Mouse (Mus musculus) MEL (cell line): Measurements from ENCODE around the gene Dync1i2. TPM values are rescaled to one million over a fixed set of nuclear protein-coding genes. Genes with fewer than 3 reads are reported as not detected.

Experiments
- DNase-seq: peaks from one replicate; pipeline ENCODE4 v3.0.0; 2011; ENCODE audit warnings: low read depth, low spot score
- H3K27ac ChIP-seq: 2 replicates; pipeline ENCODE4 v1.5.1; 2012; ENCODE audit warnings: low read depth, mild to moderate bottlenecking, control low read depth, low read length, moderate library complexity; ENCODE audit not compliant: control insufficient read depth
- H3K27me3 ChIP-seq, 2 experiments: fragments of 150-350 bp in 1 of 2; sonication (generic) in 1 of 2; 2 replicates each; pipeline ENCODE4 v1.6.1; 2012; ENCODE audit warnings: low read length in 2 of 2, mild to moderate bottlenecking in 2 of 2, improper control_type of control experiment in 1 of 2, moderate library complexity in 1 of 2; ENCODE audit not compliant: insufficient read depth in 2 of 2, control insufficient read depth in 1 of 2
- H3K36me3 ChIP-seq, 2 experiments: 2 replicates each; pipeline ENCODE4 v1.6.1; 2012 to 2014; ENCODE audit warnings: low read length in 2 of 2, improper control_type of control experiment in 1 of 2, inconsistent platforms in 1 of 2, mild to moderate bottlenecking in 1 of 2; ENCODE audit not compliant: insufficient read depth in 2 of 2, control insufficient read depth in 1 of 2
- H3K4me1 ChIP-seq, 2 experiments: fragments of 150-350 bp in 1 of 2; sonication (generic) in 1 of 2; 2 replicates each; pipeline ENCODE4 v1.6.1; 2012; ENCODE audit warnings: low read length in 2 of 2, improper control_type of control experiment in 1 of 2, mild to moderate bottlenecking in 1 of 2; ENCODE audit not compliant: insufficient read depth in 2 of 2, control insufficient read depth in 1 of 2
- H3K4me3 ChIP-seq, 2 experiments: fragments of 150-350 bp in 1 of 2; sonication (generic) in 1 of 2; 2 replicates each; pipeline ENCODE4 v1.5.1; 2012; ENCODE audit warnings: low read depth in 2 of 2, low read length in 2 of 2, mild to moderate bottlenecking in 2 of 2, moderate library complexity in 2 of 2, control low read depth in 1 of 2, improper control_type of control experiment in 1 of 2; ENCODE audit not compliant: control insufficient read depth in 1 of 2, insufficient read depth in 1 of 2
- H3K79me2 ChIP-seq: 2 replicates; pipeline ENCODE4 v1.6.1; 2012; ENCODE audit warnings: mild to moderate bottlenecking, low read length, moderate library complexity; ENCODE audit not compliant: control insufficient read depth, poor library complexity, insufficient read depth
- H3K9ac ChIP-seq: 2 replicates; pipeline ENCODE4 v1.6.1; 2012; ENCODE audit warnings: low read depth, mild to moderate bottlenecking, control low read depth, low read length, moderate library complexity; ENCODE audit not compliant: control insufficient read depth, poor library complexity, severe bottlenecking
- H3K9me3 ChIP-seq: fragments of 150-350 bp; sonication (generic); replicated peaks from 2 replicates; pipeline ENCODE4 v1.6.1; 2012; ENCODE audit warnings: mild to moderate bottlenecking, low read length, improper control_type of control experiment, moderate library complexity; ENCODE audit not compliant: insufficient read depth
- CHD1 ChIP-seq: IDR thresholded peaks from 2 replicates; pipeline ENCODE4 v1.6.1; 2012; ENCODE audit warnings: low read depth, mild to moderate bottlenecking, inconsistent platforms, low read length, improper control_type of control experiment
- CHD2 ChIP-seq: IDR thresholded peaks from 2 replicates; pipeline ENCODE4 v1.6.1; 2011; ENCODE audit warnings: low read length, improper control_type of control experiment
- CTCF ChIP-seq, 3 experiments: IDR thresholded peaks in 2 of 3; conservative IDR thresholded peaks in 1 of 3; 2 replicates each; pipeline ENCODE4 v1.5.1; 2011 to 2012; ENCODE audit warnings: low read length in 3 of 3, low read depth in 2 of 3, mild to moderate bottlenecking in 2 of 3, improper control_type of control experiment in 1 of 3, inconsistent platforms in 1 of 3, mixed read lengths in 1 of 3, moderate library complexity in 1 of 3; ENCODE audit not compliant: control insufficient read depth in 1 of 3, insufficient read depth in 1 of 3, poor library complexity in 1 of 3, severe bottlenecking in 1 of 3
- E2F4 ChIP-seq: IDR thresholded peaks from 2 replicates; pipeline ENCODE4 v1.6.1; 2011; ENCODE audit warnings: low read depth, low read length, improper control_type of control experiment, borderline replicate concordance
- ELF1 ChIP-seq: IDR thresholded peaks from 2 replicates; pipeline ENCODE4 v1.6.1; 2014; ENCODE audit warnings: low read depth, mild to moderate bottlenecking, inconsistent platforms, low read length, improper control_type of control experiment, moderate library complexity
- ETS1 ChIP-seq: IDR thresholded peaks from 2 replicates; pipeline ENCODE4 v1.6.1; 2012; ENCODE audit warnings: low read depth, mild to moderate bottlenecking, inconsistent platforms, low read length, improper control_type of control experiment, moderate library complexity
- GABPA ChIP-seq: IDR thresholded peaks from 2 replicates; pipeline ENCODE4 v1.6.1; 2012; ENCODE audit warnings: low read depth, mild to moderate bottlenecking, inconsistent platforms, low read length, improper control_type of control experiment, moderate library complexity
- HCFC1 ChIP-seq: IDR thresholded peaks from 2 replicates; pipeline ENCODE4 v1.6.1; 2012; ENCODE audit warnings: low read depth, mild to moderate bottlenecking, inconsistent platforms, low read length, improper control_type of control experiment, moderate library complexity
- JUND ChIP-seq: IDR thresholded peaks from 2 replicates; pipeline ENCODE4 v1.6.1; 2011; ENCODE audit warnings: low read depth, mild to moderate bottlenecking, improper control_type of control experiment, low read length
- MAFK ChIP-seq: IDR thresholded peaks from 2 replicates; pipeline ENCODE4 v1.6.1; 2011; ENCODE audit warnings: low read depth, mild to moderate bottlenecking, low read length, improper control_type of control experiment, borderline replicate concordance
- MAX ChIP-seq: IDR thresholded peaks from 2 replicates; pipeline ENCODE4 v1.6.1; 2011; ENCODE audit warnings: low read length, improper control_type of control experiment
- POLR2AphosphoS5 ChIP-seq: IDR thresholded peaks from 2 replicates; pipeline ENCODE4 v1.6.1; 2012; ENCODE audit warnings: low read depth, borderline replicate concordance, mild to moderate bottlenecking, inconsistent platforms, low read length, moderate library complexity, mixed read lengths
- RAD21 ChIP-seq: IDR thresholded peaks from 2 replicates; pipeline ENCODE4 v1.6.1; 2011; ENCODE audit warnings: mild to moderate bottlenecking, low read depth, low read length, improper control_type of control experiment
- RCOR1 ChIP-seq: IDR thresholded peaks from 2 replicates; pipeline ENCODE4 v1.6.1; 2012; ENCODE audit warnings: low read depth, mild to moderate bottlenecking, inconsistent platforms, low read length, improper control_type of control experiment
- TCF12 ChIP-seq: IDR thresholded peaks from 2 replicates; pipeline ENCODE4 v1.6.1; 2014; ENCODE audit warnings: low read depth, mild to moderate bottlenecking, inconsistent platforms, low read length, improper control_type of control experiment, moderate library complexity
- UBTF ChIP-seq: IDR thresholded peaks from 2 replicates; pipeline ENCODE4 v1.6.1; 2012; ENCODE audit warnings: low read depth, mild to moderate bottlenecking, inconsistent platforms, low read length, improper control_type of control experiment, moderate library complexity, borderline replicate concordance; ENCODE audit not compliant: insufficient read depth
- USF1 ChIP-seq: IDR thresholded peaks from 2 replicates; pipeline ENCODE4 v1.6.1; 2014; ENCODE audit warnings: low read depth, mild to moderate bottlenecking, inconsistent platforms, low read length, improper control_type of control experiment, moderate library complexity
- USF2 ChIP-seq, 2 experiments: IDR thresholded peaks; 2 replicates each; pipeline ENCODE4 v1.6.1; 2011 to 2012; ENCODE audit warnings: improper control_type of control experiment in 2 of 2, low read length in 2 of 2, borderline replicate concordance in 1 of 2, inconsistent platforms in 1 of 2, low read depth in 1 of 2, mild to moderate bottlenecking in 1 of 2; ENCODE audit not compliant: insufficient read depth in 1 of 2
- ZC3H11A ChIP-seq: IDR thresholded peaks from 2 replicates; pipeline ENCODE4 v1.6.1; 2012; ENCODE audit warnings: low read depth, mild to moderate bottlenecking, inconsistent platforms, low read length, improper control_type of control experiment
- polyA plus RNA-seq, 2 experiments: library from polyadenylated mRNA; stranded (reverse) in 1 of 2; unstranded in 1 of 2; fragments of >175 nt in 1 of 2; fragments of >200 nt in 1 of 2; gene quantifications; 2 replicates each; pipeline versions ENCODE4 v1.2.1 to v1.2.4; 2012; ENCODE audit warnings: low replicate concordance in 2 of 2, low read depth in 1 of 2; ENCODE audit not compliant: insufficient read length in 2 of 2, insufficient read depth in 1 of 2, missing spikeins in 1 of 2
- total RNA-seq: library from RNA; depleted of rRNA; stranded (reverse); fragments of 300-350 nt; gene quantifications from 2 replicates; pipeline ENCODE4 v1.2.3, GENCODE M21; 2012

The Dync1i2 gene
- total and polyA plus RNA-seq, 3 experiments, result 21.8 to 156 (median 59.1) TPM

DNA sequence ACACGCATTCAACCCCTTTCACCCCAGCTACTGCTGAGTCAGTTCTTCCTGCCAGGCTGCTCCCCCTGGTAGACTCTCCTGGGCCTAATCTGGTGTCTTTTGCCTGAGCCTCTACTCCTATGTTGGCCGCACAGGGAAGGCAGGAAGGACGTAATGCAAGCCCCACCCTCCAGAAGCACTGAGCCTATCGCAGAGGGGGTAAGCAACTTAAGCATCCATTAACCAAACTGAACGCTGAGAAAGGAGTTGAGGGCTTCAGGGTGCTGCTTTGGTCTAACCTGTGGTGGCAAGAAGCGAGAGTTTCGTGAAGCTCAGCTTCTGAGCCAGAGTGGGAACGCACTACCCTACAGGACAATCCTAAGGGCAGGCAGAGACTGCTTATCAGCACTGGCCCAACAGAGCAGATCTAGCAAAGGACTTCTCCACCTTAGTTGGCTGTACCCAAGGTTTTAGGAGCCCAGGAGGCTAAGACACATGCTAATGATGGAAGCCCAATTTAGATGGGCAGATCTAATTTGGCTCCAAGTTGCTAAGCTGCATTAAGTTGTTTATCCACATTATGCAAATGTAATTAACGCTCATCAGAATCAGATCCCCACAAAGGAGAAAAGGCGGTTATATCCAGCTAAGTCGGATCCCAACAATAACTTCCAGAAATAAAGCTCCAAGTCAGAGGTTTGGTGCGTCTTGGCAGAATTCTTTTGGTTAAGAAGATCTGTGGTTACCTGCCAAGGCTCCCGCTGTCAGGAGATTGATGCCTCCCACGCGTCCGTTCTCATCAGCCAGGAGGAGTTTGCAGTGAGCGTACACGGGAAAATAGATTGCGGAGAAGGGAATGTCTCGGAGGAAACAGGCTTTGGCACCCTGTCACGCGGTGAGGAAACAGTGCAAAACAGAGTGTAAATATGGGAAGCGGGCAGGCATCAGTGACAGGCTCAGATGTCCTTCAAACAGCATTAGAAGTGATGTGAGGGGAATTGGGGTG is 67.6 kb downstream of the Dync1i2 start:
- no peak overlapping the region for H3K9ac ChIP-seq
- TF ChIP-seq TCF12, result no peak
- no peak overlapping the region for H3K4me3 ChIP-seq
- no peaks in the 10 kb centered on the region for H3K27me3 ChIP-seq
- H3K4me1 ChIP-seq, result no peaks in the 10 kb centered on the region
- no peak overlapping the region for H3K27ac ChIP-seq
- no peak for DNase-seq
- peaks cover 0 to 10% of the 10 kb centered on the region in 2 experiments; a peak in 2 of 4 replicates for H3K36me3 ChIP-seq
- no peaks in the 10 kb centered on the region for H3K9me3 ChIP-seq
- H3K79me2 ChIP-seq, result no peaks in the 10 kb centered on the region

DNA sequence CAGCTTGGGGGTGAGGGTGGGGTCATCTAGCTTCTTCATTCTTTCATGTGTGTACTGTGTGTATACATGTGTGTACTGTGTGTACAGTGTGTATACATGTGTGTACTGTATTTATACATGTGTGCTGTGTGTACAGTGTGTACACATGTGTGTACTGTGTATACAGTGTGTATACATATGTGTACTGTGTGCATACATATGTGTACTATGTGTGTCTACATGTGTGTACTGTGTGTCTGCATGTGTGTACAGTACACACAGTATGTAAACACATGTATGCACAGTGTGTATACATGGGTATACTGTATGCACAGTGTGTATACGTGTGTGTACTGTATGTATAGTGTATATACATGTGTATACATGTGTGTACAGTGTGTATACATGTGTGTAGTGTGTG is 70.5 kb downstream of the Dync1i2 start:
- H3K27ac ChIP-seq, result no peak overlapping the region
- TF ChIP-seq CTCF (IDR thresholded peaks at IDR 0.05 in 2 of 3, conservative IDR thresholded peaks at IDR 0.05 in 1 of 3; ENCODE audit: control insufficient read depth in 1 of 3, insufficient read depth in 1 of 3, low read depth in 2 of 3, low read length in 3 of 3, poor library complexity in 1 of 3, severe bottlenecking in 1 of 3) (no peak), HCFC1 (no peak), USF2 (IDR thresholded peaks at IDR 0.05; ENCODE audit: borderline replicate concordance in 1 of 2, insufficient read depth in 1 of 2, low read depth in 1 of 2, low read length in 2 of 2) (no peak), UBTF (no peak), ETS1 (no peak), E2F4 (no peak), ZC3H11A (no peak), TCF12 (no peak), ELF1 (no peak), USF1 (no peak), MAFK (no peak), POLR2AphosphoS5 (no peak), RCOR1 (no peak), CHD2 (no peak), MAX (no peak), CHD1 (no peak), GABPA (no peak), JUND (no peak), RAD21 (no peak)
- TF ChIP-seq, all 39 proteins: peak for 0
- Histone ChIP-seq H3K79me2 (no peaks in the 10 kb centered on the region), H3K4me1 (no peaks in the 10 kb centered on the region), H3K4me3 (no peak overlapping the region), H3K9ac (no peak overlapping the region), H3K9me3 (no peaks in the 10 kb centered on the region), H3K27me3 (no peaks in the 10 kb centered on the region), H3K36me3 (peaks cover 0 to 10% of the 10 kb centered on the region in 2 experiments; a peak in 2 of 4 replicates)
- DNase-seq, result no peak
